Mouse (Mus musculus) liver, postnatal 0 days (tissue): ENCODE measurements around the gene Klhl29.

Source experiments
- CTCF ChIP-seq: sonication (generic); IDR thresholded peaks from 2 replicates; pipeline ENCODE4 v1.5.1; 2016; ENCODE audit warnings: antibody characterized with exemption, low read depth
- EP300 ChIP-seq: IDR thresholded peaks from 2 replicates; pipeline ENCODE4 v1.6.1; 2016; ENCODE audit warnings: antibody characterized with exemption, low read depth, mild to moderate bottlenecking

GRCm38 (mm10) chr12:5162672-5163071 lies 212.8 kb downstream of the Klhl29 start:
- no peak for TF ChIP-seq CTCF
- no peak for TF ChIP-seq EP300
